Mouse (Mus musculus): ENCODE data around the gene Zbtb46. TPM values are rescaled to one million over a fixed set of nuclear protein-coding genes. Genes with fewer than 3 reads are reported as not detected.

Zbtb46 gene
- polyA plus RNA-seq, 1 experiment, result 4.3 TPM

GRCm38 (mm10) chr2:181356780-181357179, 102.4 kb downstream of the Zbtb46 start:
- TF ChIP-seq EP300 (IDR thresholded peaks at IDR 0.05; ENCODE audit: insufficient read depth, low read depth, low read length), result no peak
- TF ChIP-seq CTCF (IDR thresholded peaks at IDR 0.05; ENCODE audit: low read depth, low read length), result no peak
- no peak for TF ChIP-seq POLR2A (IDR thresholded peaks at IDR 0.05; ENCODE audit: insufficient read depth, low read length)
- Histone ChIP-seq H3K36me3 (ENCODE audit: control insufficient read depth, insufficient read depth, low read length, poor library complexity, severe bottlenecking) (peaks cover 73% of the 10 kb centered on the region), H3K9ac (ENCODE audit: low read depth, poor library complexity, severe bottlenecking) (no peak overlapping the region)

GRCm38 (mm10) chr2:181342766-181343165, 116.5 kb downstream of the Zbtb46 start:
- H3K27me3 ChIP-seq (ENCODE audit: control insufficient read depth, insufficient read depth, low read length, poor library complexity, severe bottlenecking), result no peaks in the 10 kb centered on the region
- no peak overlapping the region for H3K9ac ChIP-seq (ENCODE audit: low read depth, poor library complexity, severe bottlenecking)
- no peaks in the 10 kb centered on the region for H3K9me3 ChIP-seq (replicated peaks; ENCODE audit: control insufficient read depth, insufficient read depth, low read length, poor library complexity, severe bottlenecking)
- no peak overlapping the region for H3K27ac ChIP-seq (ENCODE audit: insufficient read depth, low read length)
- H3K4me1 ChIP-seq (ENCODE audit: control insufficient read depth, insufficient read depth, low read length), result no peaks in the 10 kb centered on the region
- no peak for TF ChIP-seq CTCF (IDR thresholded peaks at IDR 0.05; ENCODE audit: low read depth, low read length)
- TF ChIP-seq POLR2A (IDR thresholded peaks at IDR 0.05; ENCODE audit: insufficient read depth, low read length), result no peak
- no peak for TF ChIP-seq EP300 (IDR thresholded peaks at IDR 0.05; ENCODE audit: insufficient read depth, low read depth, low read length)
- no peak overlapping the region for H3K4me3 ChIP-seq (ENCODE audit: low read depth, low read length)
- H3K36me3 ChIP-seq (ENCODE audit: control insufficient read depth, insufficient read depth, low read length, poor library complexity, severe bottlenecking), result peaks cover 62% of the 10 kb centered on the region

More at GRCm38 (mm10) chr2:181356780-181357179, 102.4 kb downstream of the Zbtb46 start:
- Histone ChIP-seq H3K4me3 (ENCODE audit: low read depth, low read length) (no peak overlapping the region), H3K27me3 (ENCODE audit: control insufficient read depth, insufficient read depth, low read length, poor library complexity, severe bottlenecking) (no peaks in the 10 kb centered on the region), H3K4me1 (ENCODE audit: control insufficient read depth, insufficient read depth, low read length) (no peaks in the 10 kb centered on the region), H3K9me3 (replicated peaks; ENCODE audit: control insufficient read depth, insufficient read depth, low read length, poor library complexity, severe bottlenecking) (peaks cover 3% of the 10 kb centered on the region; the same call in 1 of the 2 replicates), H3K27ac (ENCODE audit: insufficient read depth, low read length) (no peak overlapping the region)

- TF ChIP-seq EP300 (IDR thresholded peaks at IDR 0.05; ENCODE audit: insufficient read depth, low read depth, low read length) (no peak), POLR2A (IDR thresholded peaks at IDR 0.05; ENCODE audit: insufficient read depth, low read length) (no peak)
- Histone ChIP-seq H3K36me3 (ENCODE audit: control insufficient read depth, insufficient read depth, low read length, poor library complexity, severe bottlenecking) (peaks cover 70% of the 10 kb centered on the region), H3K27ac (ENCODE audit: insufficient read depth, low read length) (no peak overlapping the region)
Observed at GRCm38 (mm10) chr2:181340426-181340825, 118.8 kb downstream of the Zbtb46 start.

More at GRCm38 (mm10) chr2:181340426-181340825, 118.8 kb downstream of the Zbtb46 start:
- Histone ChIP-seq H3K4me1 (ENCODE audit: control insufficient read depth, insufficient read depth, low read length) (no peaks in the 10 kb centered on the region), H3K9me3 (replicated peaks; ENCODE audit: control insufficient read depth, insufficient read depth, low read length, poor library complexity, severe bottlenecking) (no peaks in the 10 kb centered on the region), H3K4me3 (ENCODE audit: low read depth, low read length) (no peak overlapping the region), H3K27me3 (ENCODE audit: control insufficient read depth, insufficient read depth, low read length, poor library complexity, severe bottlenecking) (no peaks in the 10 kb centered on the region), H3K9ac (ENCODE audit: low read depth, poor library complexity, severe bottlenecking) (no peak overlapping the region)

Other genes starting within 250 kb of the Zbtb46 start
- not detected in 2 replicates for gene Srms, start 246.2 kb downstream of the Zbtb46 start, polyA plus RNA-seq (2011; ENCODE audit: insufficient read depth, insufficient read length, low read depth, missing spikeins)
- gene Fndc11, start 239.4 kb downstream of the Zbtb46 start, polyA plus RNA-seq (2011; ENCODE audit: insufficient read depth, insufficient read length, low read depth, missing spikeins), result not detected in 2 replicates
- gene Helz2, start 217.4 kb downstream of the Zbtb46 start, polyA plus RNA-seq (2011; ENCODE audit: insufficient read depth, insufficient read length, low read depth, missing spikeins), result 1.4 and 1.5 TPM in 2 replicates
- 16.4 and 16.7 TPM in 2 replicates for gene Gmeb2, start 171.4 kb downstream of the Zbtb46 start, polyA plus RNA-seq (2011; ENCODE audit: insufficient read depth, insufficient read length, low read depth, missing spikeins)
- 1.2 and 1.8 TPM in 2 replicates for gene Stmn3, start 144.9 kb downstream of the Zbtb46 start, polyA plus RNA-seq (2011; ENCODE audit: insufficient read depth, insufficient read length, low read depth, missing spikeins)
- gene Rtel1, start 139.7 kb downstream of the Zbtb46 start, polyA plus RNA-seq (2011; ENCODE audit: insufficient read depth, insufficient read length, low read depth, missing spikeins), result 49.0 and 54.2 TPM in 2 replicates
- gene Zgpat, start 94.5 kb downstream of the Zbtb46 start, polyA plus RNA-seq (2011; ENCODE audit: insufficient read depth, insufficient read length, low read depth, missing spikeins), result 11.5 and 13.5 TPM in 2 replicates
- 29.1 and 35.4 TPM in 2 replicates for gene Arfrp1, start 94.0 kb downstream of the Zbtb46 start, polyA plus RNA-seq (2011; ENCODE audit: insufficient read depth, insufficient read length, low read depth, missing spikeins)
- 3.9 and 6.3 TPM in 2 replicates for gene Lime1, start 79.3 kb downstream of the Zbtb46 start, polyA plus RNA-seq (2011; ENCODE audit: insufficient read depth, insufficient read length, low read depth, missing spikeins)
- gene Abhd16b, start 33.8 kb upstream of the Zbtb46 start, polyA plus RNA-seq (2011; ENCODE audit: insufficient read depth, insufficient read length, low read depth, missing spikeins), result not detected in 2 replicates
- 144 and 145 TPM in 2 replicates for gene Tpd52l2, start 37.7 kb upstream of the Zbtb46 start, polyA plus RNA-seq (2011; ENCODE audit: insufficient read depth, insufficient read length, low read depth, missing spikeins)
- gene Dnajc5, start 61.1 kb upstream of the Zbtb46 start, polyA plus RNA-seq (2011; ENCODE audit: insufficient read depth, insufficient read length, low read depth, missing spikeins), result 58.7 and 59.0 TPM in 2 replicates
- 37.1 and 37.5 TPM in 2 replicates for gene Uckl1, start 125.5 kb upstream of the Zbtb46 start, polyA plus RNA-seq (2011; ENCODE audit: insufficient read depth, insufficient read length, low read depth, missing spikeins)
- 80.1 and 80.4 TPM in 2 replicates for gene Prpf6, start 132.4 kb upstream of the Zbtb46 start, polyA plus RNA-seq (2011; ENCODE audit: insufficient read depth, insufficient read length, low read depth, missing spikeins)
- gene Zfp512b, start 133.4 kb upstream of the Zbtb46 start, polyA plus RNA-seq (2011; ENCODE audit: insufficient read depth, insufficient read length, low read depth, missing spikeins), result 14.6 and 14.7 TPM in 2 replicates
- 12.5 and 14.7 TPM in 2 replicates for gene Samd10, start 139.8 kb upstream of the Zbtb46 start, polyA plus RNA-seq (2011; ENCODE audit: insufficient read depth, insufficient read length, low read depth, missing spikeins)
- 1.2 and 1.6 TPM in 2 replicates for gene Gm29797, start 197.6 kb upstream of the Zbtb46 start, polyA plus RNA-seq (2011; ENCODE audit: insufficient read depth, insufficient read length, low read depth, missing spikeins)
- gene Sox18, start 212.2 kb upstream of the Zbtb46 start, polyA plus RNA-seq (2011; ENCODE audit: insufficient read depth, insufficient read length, low read depth, missing spikeins), result 0.49 and 0.68 TPM in 2 replicates
- 13.0 and 15.3 TPM in 2 replicates for gene Tcea2, start 220.9 kb upstream of the Zbtb46 start, polyA plus RNA-seq (2011; ENCODE audit: insufficient read depth, insufficient read length, low read depth, missing spikeins)
- 36.3 and 46.5 TPM in 2 replicates for gene Rgs19, start 234.6 kb upstream of the Zbtb46 start, polyA plus RNA-seq (2011; ENCODE audit: insufficient read depth, insufficient read length, low read depth, missing spikeins)
- not detected in 2 replicates for gene Lkaaear1, start 239.0 kb upstream of the Zbtb46 start, polyA plus RNA-seq (2011; ENCODE audit: insufficient read depth, insufficient read length, low read depth, missing spikeins)

All from ES-Bruce4 (cell line).